Mouse (Mus musculus) heart, adult 2 months (tissue): ENCODE data around the gene Nufip1.

Experiments
- CTCF ChIP-seq: fragments of 200-600 bp; IDR thresholded peaks from 2 replicates; pipeline ENCODE4 v1.8.1; 2022; ENCODE audit warnings: antibody characterized with exemption, mild to moderate bottlenecking, moderate library complexity
- EP300 ChIP-seq: fragments of 200-500 bp; IDR thresholded peaks from 2 replicates; pipeline ENCODE4 v1.6.1; 2011; ENCODE audit warnings: low read depth, low read length, control low read depth; ENCODE audit not compliant: insufficient read depth
- POLR2A ChIP-seq: fragments of 200-500 bp; IDR thresholded peaks from 2 replicates; pipeline ENCODE4 v1.6.1; 2011; ENCODE audit warnings: mild to moderate bottlenecking, low read depth, low read length, control low read depth; ENCODE audit not compliant: insufficient read depth

- TF ChIP-seq CTCF (no peak), POLR2A (no peak), EP300 (no peak)
Measured at GRCm38 (mm10) chr14:76153003-76153675, 42.4 kb downstream of the Nufip1 start.
